Comparison of ENCODE assay signal across 14 mouse cellular contexts in the genomic region with DNA sequence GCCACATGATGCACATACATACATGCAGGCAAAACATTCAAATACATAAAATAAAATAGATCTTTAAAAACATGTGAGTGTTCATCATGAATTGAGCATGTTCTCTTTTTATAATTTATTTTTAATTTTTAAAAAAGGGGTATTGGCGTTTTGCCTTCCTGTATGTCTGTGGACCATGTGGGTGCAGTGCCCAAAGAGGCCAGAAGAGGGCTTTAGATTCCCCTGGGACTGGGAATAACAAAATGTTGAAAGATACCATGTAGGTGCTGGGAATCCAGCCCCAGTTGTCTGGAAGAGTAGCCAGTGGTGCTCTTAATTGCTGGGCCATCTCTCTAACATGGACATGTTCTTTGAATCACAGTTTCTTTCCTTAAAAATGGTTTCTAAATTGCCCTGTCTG.
DNase-seq lines count a peak whose midpoint lies in the region; ATAC-seq and TF ChIP-seq lines count a peak whose summit lies in the region.
"Had no signal": no experiment of that assay in that cellular context is flagged by ENCODE, and none has a peak within 500 bp of the region (broad histone marks: within the 10 kb centered on the region; RNA-seq: fewer than 3 reads in every experiment).

No protein-coding gene starts in this region.

- H3K9ac ChIP-seq in hindbrain, postnatal 0 days (replicated peaks; ENCODE audit: low read length), result no peak overlapping the region
- no peak overlapping the region for H3K9ac ChIP-seq in hindbrain, embryonic 13.5 days
- H3K9ac ChIP-seq: hindbrain, embryonic 12.5 days; limb, embryonic 15.5 days had no signal

- no peaks in the 10 kb centered on the region for H3K27me3 ChIP-seq in hindbrain, postnatal 0 days (ENCODE audit: insufficient read depth, low read length)
- no peaks in the 10 kb centered on the region for H3K27me3 ChIP-seq in hindbrain, embryonic 13.5 days
- no peaks in the 10 kb centered on the region for H3K27me3 ChIP-seq in G1E (ENCODE audit: insufficient read depth, low read length)
- H3K27me3 ChIP-seq: hindbrain, embryonic 12.5 days; limb, embryonic 15.5 days had no signal

- H3K27ac ChIP-seq in hindbrain, postnatal 0 days, result no peak overlapping the region
- H3K27ac ChIP-seq in hindbrain, embryonic 13.5 days, result no peak overlapping the region
- H3K27ac ChIP-seq: heart, embryonic 10.5 days; hindbrain, embryonic 12.5 days; limb, embryonic 15.5 days had no signal

- H3K4me3 ChIP-seq in hindbrain, postnatal 0 days (ENCODE audit: low read length), result no peak overlapping the region
- H3K4me3 ChIP-seq in hindbrain, embryonic 13.5 days, result no peak overlapping the region
- H3K4me3 ChIP-seq in G1E (ENCODE audit: low read depth, low read length), result no peak overlapping the region
- H3K4me3 ChIP-seq: erythroblast, embryonic 14.5 days; heart, embryonic 10.5 days; hindbrain, embryonic 12.5 days; limb, embryonic 15.5 days; myocyte had no signal

- no peaks in the 10 kb centered on the region for H3K9me3 ChIP-seq in hindbrain, postnatal 0 days (ENCODE audit: low read length)
- no peaks in the 10 kb centered on the region for H3K9me3 ChIP-seq in hindbrain, embryonic 13.5 days
- H3K9me3 ChIP-seq in G1E (replicated peaks), result no peaks in the 10 kb centered on the region
- H3K9me3 ChIP-seq: heart, embryonic 10.5 days; hindbrain, embryonic 12.5 days; limb, embryonic 15.5 days had no signal

- TF ChIP-seq CTCF in hindbrain, postnatal 0 days (IDR thresholded peaks at IDR 0.05; ENCODE audit: low read depth), result peak; percentile 50
- TF ChIP-seq CTCF in G1E (IDR thresholded peaks at IDR 0.05; ENCODE audit: low read depth, low read length), result peak; percentile 37; the same call in 1 of the 2 replicates

- H3K4me2 ChIP-seq in hindbrain, postnatal 0 days (ENCODE audit: low read depth, low read length), result no peak overlapping the region
- no peak overlapping the region for H3K4me2 ChIP-seq in hindbrain, embryonic 13.5 days
- H3K4me2 ChIP-seq: hindbrain, embryonic 12.5 days; limb, embryonic 15.5 days had no signal

- no peak for DNase-seq in hindbrain, postnatal 0 days (ENCODE audit: low spot score)
- peak; percentile 35 for DNase-seq in lung, postnatal 14 days
- no peak for DNase-seq in lung, postnatal 36 days
- no peak for DNase-seq in G1E (ENCODE audit: low spot score)
- DNase-seq in induced T-regulatory cell, adult 2 months (ENCODE audit: low read depth), result peak; percentile 52
- no peak for DNase-seq in cerebellum, adult 8-10 months
- no peak for DNase-seq in urinary bladder, postnatal 14 days (ENCODE audit: low spot score)
- DNase-seq: embryo, embryonic 11 days had no signal

- no peak for ATAC-seq in hindbrain, postnatal 0 days
- no peak for ATAC-seq in hindbrain, embryonic 13.5 days (ENCODE audit: low FRiP score)
- ATAC-seq in G1E (ENCODE audit: extremely low read depth, insufficient number of reproducible peaks, low FRiP score, poor library complexity, severe bottlenecking), result no peak

- H3K4me1 ChIP-seq in hindbrain, postnatal 0 days (ENCODE audit: insufficient read depth, low read length), result no peaks in the 10 kb centered on the region
- no peaks in the 10 kb centered on the region for H3K4me1 ChIP-seq in hindbrain, embryonic 13.5 days (replicated peaks)
- no peaks in the 10 kb centered on the region for H3K4me1 ChIP-seq in G1E (ENCODE audit: insufficient read depth, low read depth, low read length)
- H3K4me1 ChIP-seq: hindbrain, embryonic 12.5 days had no signal

- 97% methylated on average over 1 of the region's 1 CpGs for WGBS in hindbrain, postnatal 0 days
- 98% methylated on average over 1 of the region's 1 CpGs for WGBS in hindbrain, embryonic 13.5 days

- no peaks in the 10 kb centered on the region for H3K36me3 ChIP-seq in hindbrain, postnatal 0 days (ENCODE audit: insufficient read depth, low read length)
- H3K36me3 ChIP-seq in hindbrain, embryonic 13.5 days, result peaks cover 26% of the 10 kb centered on the region
- H3K36me3 ChIP-seq in G1E (replicated peaks), result peaks cover 87% of the 10 kb centered on the region

Comparison
In these comparisons a context has a peak if more than half of its experiments do, and no peak if none do; other contexts are left out.
1. DNase-seq: peak in lung, postnatal 14 days (single experiment) and induced T-regulatory cell, adult 2 months (single experiment); none in hindbrain, postnatal 0 days (single experiment), lung, postnatal 36 days (single experiment), G1E (single experiment), cerebellum, adult 8-10 months (single experiment) and urinary bladder, postnatal 14 days (single experiment).